Mouse (Mus musculus): ENCODE measurements around the gene Ormdl3.
"Not testable (repeated sequence)": the region's sequence is repeated elsewhere in the genome, so short reads cannot be mapped to it uniquely, and the experiment has no call there.

The Ormdl3 gene

GRCm38 (mm10) chr11:98586892-98587563 is at the start of gene Ormdl3:
Ormdl3 (minus strand) TSS chr11:98587368.
- in situ Hi-C loops (cut with MseI, MboI) = no loop called here

DNA sequence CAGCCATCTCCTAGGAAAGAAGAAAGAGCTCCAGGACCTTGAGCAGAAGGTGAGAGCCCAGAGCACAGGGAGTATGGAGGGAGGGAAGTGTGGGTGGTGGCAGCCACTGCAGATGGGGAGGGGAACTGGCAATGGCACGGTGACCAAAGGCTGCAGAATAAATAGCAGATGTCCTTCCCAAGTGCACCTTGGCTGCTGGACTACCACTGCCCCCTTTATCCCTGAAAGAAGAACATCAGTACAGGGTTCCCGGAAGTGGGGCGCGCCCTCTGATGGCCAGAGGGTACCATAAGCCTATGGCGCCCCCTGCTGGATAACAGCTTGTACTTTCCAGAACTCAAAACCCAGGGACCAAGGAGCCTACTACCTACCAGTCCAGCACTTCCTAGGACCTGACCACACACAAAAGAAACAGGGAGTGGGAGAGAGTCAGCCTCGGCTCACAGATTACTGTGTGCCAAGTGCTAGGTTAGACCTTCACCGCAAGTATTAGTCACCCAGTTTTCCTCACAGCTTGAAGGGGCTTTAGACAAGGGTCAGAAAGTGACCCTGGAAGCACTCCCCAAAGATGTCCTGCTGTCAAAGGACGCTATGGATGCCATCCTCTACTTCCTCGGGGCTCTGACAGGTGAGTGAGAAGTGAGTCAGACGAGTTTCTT is 48.3 kb upstream of the Ormdl3 start:
- in situ Hi-C loops (cut with MseI, MboI) = not testable (repeated sequence)

DNA sequence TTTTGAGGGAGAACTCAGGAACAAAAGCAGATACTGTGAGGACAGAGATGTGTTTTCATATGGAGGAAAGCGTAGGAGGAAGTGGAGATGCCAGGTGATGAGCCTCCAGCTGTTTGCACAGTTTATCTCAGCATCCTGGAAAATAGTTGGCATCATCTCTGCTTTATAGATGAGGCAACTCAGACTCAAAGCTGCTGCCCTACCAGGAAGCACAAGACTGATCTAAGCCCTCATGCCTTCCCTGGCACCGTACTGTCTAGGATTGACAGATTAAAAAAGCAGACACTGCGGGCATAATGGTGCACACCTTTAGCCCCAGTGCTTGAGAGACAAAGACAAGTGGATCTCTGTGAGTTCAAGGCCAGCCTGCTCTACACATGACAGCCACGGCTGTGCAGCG is 43.5 kb upstream of the Ormdl3 start:
- in situ Hi-C loops (cut with MseI, MboI) = no loop called here

GRCm38 (mm10) chr11:98628706-98629105 is 41.5 kb upstream of the Ormdl3 start:
- in situ Hi-C loops (cut with MseI, MboI) = no loop called here

- in situ Hi-C loops (cut with MseI, MboI) = no loop called here
These were observed 38.6 kb upstream of the Ormdl3 start, which contains the start of the genes Gm12355 and Gsdma3 for GRCm38 (mm10) chr11:98625611-98626410. Gm12355 (minus strand) TSS chr11:98625661. Gsdma3 (plus strand) TSS chr11:98626360.

GRCm38 (mm10) chr11:98624381-98624780 is 37.2 kb upstream of the Ormdl3 start:
- in situ Hi-C loops (cut with MseI, MboI) = not testable (repeated sequence)

DNA sequence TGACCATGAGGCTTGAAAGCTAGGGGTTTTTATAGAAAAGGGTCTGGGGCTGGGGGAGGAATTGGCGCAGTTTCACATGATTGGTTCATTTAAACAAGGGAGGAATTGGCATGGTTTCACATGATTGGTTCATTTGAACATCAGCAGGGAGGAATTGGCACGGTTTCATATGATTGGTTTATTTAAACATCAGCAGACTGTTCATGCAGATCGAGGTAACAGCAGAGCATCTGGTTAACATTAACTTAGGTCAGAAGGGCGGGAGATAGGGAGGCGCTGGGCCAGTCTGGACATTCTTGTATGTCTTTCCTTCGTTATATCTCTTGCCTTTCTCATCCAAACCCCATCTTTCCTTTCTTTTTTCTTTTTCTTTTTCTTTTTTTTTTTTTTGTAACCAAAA is 36.8 kb upstream of the Ormdl3 start:
- in situ Hi-C loops (cut with MseI, MboI) = not testable (repeated sequence)

GRCm38 (mm10) chr11:98620791-98621190 is 33.6 kb upstream of the Ormdl3 start:
- in situ Hi-C loops (cut with MseI, MboI) = no loop called here

GRCm38 (mm10) chr11:98606763-98607162 is 19.6 kb upstream of the Ormdl3 start:
- in situ Hi-C loops (cut with MseI, MboI) = loop anchor here (5.0 to 10.0 kb wide), 2 partner anchors 48 to 56 kb away; partner anchors contain the start of gene Gsdma (in 1 of the 2)

DNA sequence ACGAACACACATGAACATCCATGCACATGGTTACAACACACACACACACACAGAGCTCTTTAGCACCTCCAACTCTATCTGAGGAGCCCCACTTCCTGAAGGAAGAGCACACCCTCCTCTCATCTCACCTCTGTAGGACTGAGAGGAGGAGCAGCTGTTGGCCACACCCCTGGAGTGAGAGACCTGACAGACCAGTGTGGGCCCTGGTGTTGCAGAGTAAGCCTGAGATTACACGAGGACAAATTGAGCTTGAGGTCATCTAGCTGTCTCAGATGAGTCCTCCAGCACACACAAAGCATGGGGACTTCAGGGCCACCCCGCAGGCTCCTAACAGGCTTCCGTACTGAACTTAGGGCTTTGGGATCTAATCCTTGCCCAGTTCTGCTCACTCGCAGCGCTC is 17.7 kb upstream of the Ormdl3 start:
- in situ Hi-C loops (cut with MseI, MboI) = loop anchor here (5.0 to 10.0 kb wide), 2 partner anchors 50 to 57 kb away; partner anchors contain the start of gene Gsdma (in 1 of the 2)

DNA sequence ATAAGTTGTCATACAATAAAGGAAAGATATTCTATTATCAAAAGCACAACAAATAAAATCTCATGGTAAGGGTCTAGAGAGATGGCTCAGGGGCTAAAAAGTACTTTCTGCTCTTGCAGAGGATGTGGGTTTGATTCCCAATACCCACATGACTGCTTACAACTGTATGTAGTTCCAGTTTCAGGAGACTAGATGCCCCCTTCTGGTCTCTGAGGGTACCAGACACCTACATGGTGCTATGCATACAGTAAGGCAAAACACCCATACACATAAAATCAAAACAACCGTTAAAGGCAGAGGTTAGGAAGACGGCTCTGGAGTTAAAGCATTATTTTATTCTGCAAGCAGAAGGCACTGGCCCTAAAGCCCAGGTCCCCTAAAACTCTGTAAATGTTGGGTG is 16.8 kb upstream of the Ormdl3 start:
- in situ Hi-C loops (cut with MseI, MboI) = loop anchor here in 1 of 2 experiments (10.0 kb wide), 1 partner anchor 51 kb away; no protein-coding TSS in a partner anchor

DNA sequence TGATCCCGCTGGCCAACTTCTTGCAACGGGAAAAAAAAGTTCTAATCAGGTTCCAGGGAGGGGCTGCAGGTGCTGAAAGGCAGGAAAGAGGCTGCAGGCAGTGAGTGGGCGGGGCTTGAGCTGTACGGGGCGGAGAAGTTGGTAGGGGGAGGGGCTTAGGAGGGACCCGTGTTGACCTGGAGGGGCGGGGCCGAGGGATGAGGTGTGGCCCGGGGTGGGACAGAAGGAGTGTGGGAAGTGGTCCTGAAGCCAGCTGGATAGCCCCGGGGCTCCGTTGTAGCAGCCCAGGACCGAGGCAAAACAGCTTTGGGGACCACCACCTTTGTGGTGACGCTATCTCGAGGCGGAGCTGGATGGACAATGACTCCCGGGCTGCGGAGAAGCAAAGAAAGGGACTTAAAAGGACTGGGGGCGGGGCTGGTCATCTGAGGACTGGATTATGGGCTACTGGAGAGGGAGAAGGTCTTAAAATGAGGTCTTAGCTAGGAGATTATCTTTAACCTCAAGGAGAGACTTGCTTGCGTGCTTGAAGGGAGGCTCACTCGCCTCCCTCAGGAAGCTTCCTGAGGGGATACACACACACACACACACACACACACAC is 15.0 kb upstream of the Ormdl3 start:
- in situ Hi-C loops (cut with MseI, MboI) = loop anchor here in 1 of 2 experiments (10.0 kb wide), 1 partner anchor 53 kb away; no protein-coding TSS in a partner anchor

DNA sequence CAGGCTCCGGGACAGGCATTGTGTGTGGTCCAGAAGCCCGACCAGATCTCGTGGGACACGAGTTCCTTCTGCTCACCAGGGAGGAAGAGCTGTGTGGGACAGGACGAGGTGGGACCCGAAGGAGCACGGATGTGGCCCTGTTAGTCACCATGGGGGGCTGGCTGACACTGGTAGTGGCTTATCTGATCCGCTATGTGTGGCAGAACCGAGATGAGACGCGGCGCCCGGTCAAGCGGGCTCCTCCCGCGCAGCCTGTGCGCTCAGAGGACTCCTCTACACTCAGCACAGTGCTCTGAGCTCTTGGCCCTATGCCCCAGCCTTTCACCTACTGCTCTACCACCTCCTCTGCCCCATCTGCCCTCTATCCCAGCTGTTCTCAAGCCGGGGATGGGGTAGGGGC is 12.1 kb upstream of the Ormdl3 start:
- in situ Hi-C loops (cut with MseI, MboI) = no loop called here

- in situ Hi-C loops (cut with MseI, MboI) = no loop called here
These were observed 11.7 kb upstream of the Ormdl3 start for GRCm38 (mm10) chr11:98598851-98599290.

DNA sequence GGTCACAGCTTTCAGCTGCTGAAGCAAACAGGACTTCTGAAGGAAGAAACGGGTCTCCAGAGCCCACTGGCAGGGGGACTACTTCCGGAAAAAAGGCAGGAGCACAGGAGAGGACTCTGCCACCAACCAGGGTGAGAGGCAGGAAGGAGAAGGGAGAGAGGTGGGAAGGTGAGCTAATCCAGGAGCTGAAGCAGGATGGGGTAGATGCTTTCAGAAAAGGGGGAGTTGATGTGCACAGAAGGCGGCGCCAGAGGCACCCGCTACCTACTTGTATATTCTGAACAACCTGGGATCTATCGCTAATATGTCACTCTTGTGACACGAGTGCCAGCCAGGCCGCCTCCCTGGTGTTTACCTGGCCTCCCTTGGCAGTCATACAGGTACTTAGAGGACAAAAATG is 10.8 kb upstream of the Ormdl3 start, which contains the start of gene Lrrc3c:
Lrrc3c (plus strand) TSS at position 301 of the 400 bp plus-strand sequence.
- in situ Hi-C loops (cut with MseI, MboI) = no loop called here

DNA sequence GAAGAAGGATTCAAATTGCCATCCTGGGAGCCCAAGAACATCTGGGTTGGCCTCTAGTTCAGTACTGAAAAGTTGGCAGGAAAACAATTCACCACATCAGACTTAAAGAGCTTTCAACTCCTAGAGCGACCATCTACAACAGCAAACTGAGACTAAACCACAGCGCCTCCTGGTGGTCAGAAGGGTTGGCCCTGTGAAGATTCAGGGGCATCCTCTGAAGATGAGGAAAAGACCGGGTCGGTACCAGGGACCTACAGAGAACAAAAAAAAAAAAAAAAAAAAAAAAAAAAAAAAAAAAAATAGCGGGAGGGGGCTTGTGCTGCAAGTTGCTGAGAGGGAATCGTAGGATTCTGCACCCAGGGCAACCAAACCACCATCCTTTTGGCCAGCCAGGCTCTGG is 10.2 kb upstream of the Ormdl3 start:
- in situ Hi-C loops (cut with MseI, MboI) = no loop called here

DNA sequence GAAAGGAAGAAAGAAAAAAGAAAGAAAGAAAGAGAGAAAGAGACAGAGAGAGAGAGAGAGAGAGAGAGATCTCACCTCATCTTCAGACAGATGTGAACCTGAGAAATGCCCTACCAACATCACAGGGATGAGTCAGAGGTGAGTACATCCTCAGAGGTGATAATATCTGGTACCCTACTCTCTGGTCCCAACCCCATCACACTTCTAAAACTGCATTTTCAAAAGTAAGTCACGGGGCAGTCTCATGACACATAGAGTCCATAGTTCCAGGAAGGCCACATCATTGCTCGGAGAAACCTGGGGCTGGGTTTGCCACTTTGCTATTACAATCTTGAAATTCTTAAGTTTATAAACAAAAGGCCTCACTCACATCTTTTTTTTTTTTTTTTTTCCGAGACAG is 8.8 kb upstream of the Ormdl3 start:
- in situ Hi-C loops (cut with MseI, MboI) = no loop called here

GRCm38 (mm10) chr11:98595473-98595872 is 8.3 kb upstream of the Ormdl3 start:
- in situ Hi-C loops (cut with MseI, MboI) = no loop called here

DNA sequence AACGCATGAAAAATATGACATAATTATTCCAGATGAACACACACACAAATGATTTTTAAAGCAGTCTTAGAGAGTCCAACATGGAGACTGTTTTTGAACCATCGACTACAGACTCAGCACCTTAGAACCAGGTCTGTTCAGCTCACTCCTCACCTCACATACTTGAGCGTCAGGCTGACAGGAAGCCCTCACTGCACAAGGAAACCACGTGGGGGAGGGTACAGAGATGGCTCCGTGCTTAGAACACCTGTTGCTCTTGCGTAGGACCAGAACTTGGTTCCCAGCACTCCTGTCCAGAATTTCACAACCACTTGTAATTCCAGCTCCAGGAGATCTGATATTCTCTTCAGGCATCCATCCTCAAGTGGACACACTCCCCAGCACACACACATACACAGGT is 7.9 kb upstream of the Ormdl3 start:
- in situ Hi-C loops (cut with MseI, MboI) = no loop called here

DNA sequence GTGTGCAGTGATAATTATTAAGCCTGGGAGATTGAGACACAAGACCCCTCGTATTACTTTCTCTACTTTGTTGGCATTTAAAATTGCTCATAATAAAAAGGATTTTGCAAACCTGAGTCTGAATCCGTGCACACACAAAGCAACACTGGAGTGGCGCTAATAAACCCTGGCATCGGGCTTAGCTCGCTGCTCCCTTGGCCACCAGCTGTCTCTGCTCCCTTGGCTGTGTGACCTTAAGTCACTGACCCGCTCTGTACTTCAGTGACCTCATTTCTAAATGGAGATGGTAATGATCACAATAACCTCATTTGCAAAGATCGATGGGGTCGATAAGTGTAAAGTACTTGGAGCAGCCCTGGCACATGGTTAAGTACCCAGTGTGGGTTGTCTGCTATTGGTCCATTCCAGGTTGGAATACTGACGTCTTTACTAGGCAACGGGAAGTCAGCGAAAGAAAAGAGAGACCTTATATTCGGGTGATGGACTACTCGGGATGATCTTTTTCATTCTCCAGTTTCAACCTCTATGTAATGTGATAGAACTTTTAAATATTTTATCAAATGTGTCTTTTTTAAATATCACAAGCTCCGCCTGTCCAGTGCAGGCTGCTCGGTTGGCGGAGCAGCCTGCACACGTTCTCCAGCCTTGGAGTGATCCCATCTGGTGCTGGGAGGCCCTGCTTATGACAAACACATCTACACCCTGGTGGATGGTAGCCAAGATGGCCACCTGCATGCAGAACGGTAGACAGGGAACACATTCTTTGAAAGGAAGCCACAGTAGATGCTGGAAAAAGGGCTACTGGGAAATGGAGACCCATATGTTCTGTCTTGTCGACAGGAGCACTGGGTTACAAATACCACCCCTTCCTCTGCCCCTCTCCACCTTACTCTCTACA is 3.6 kb upstream of the Ormdl3 start:
- in situ Hi-C loops (cut with MseI, MboI) = loop anchor here in 1 of 2 experiments (5.0 kb wide), 1 partner anchor 33 kb away; no protein-coding TSS in a partner anchor

Measured in mouse trophoblast stem cell (cell line).